Mouse (Mus musculus) limb, embryonic 11.5 days (tissue): ENCODE results near the gene Ptprk. TPM values are rescaled to one million over a fixed set of nuclear protein-coding genes. Genes with fewer than 3 reads are reported as not detected.

ENCODE experiments used
- ATAC-seq: fragments of 200-750 bp; cut with Nextera tagmentation; 2 replicates; pipeline ENCODE4 v1.8.0; 2017; ENCODE audit warnings: low read depth; ENCODE audit not compliant: insufficient number of reproducible peaks, low FRiP score, low TSS enrichment
- DNase-seq: peaks from one replicate; pipeline ENCODE4 v3.0.0-alpha.2; 2015; ENCODE audit warnings: low spot score
- H3K27ac ChIP-seq: fragments of 300-500 bp; sonication (generic); replicated peaks from 2 replicates; pipeline ENCODE4 v1.5.1; 2014; ENCODE audit warnings: low read depth, mild to moderate bottlenecking, low read length
- H3K27me3 ChIP-seq: fragments of 300-500 bp; sonication (generic); 2 replicates; pipeline ENCODE4 v1.6.1; 2014; ENCODE audit warnings: mild to moderate bottlenecking, low read length, mixed read lengths; ENCODE audit not compliant: control insufficient read depth, insufficient read depth
- H3K36me3 ChIP-seq: fragments of 300-500 bp; sonication (generic); 2 replicates; pipeline ENCODE4 v1.6.1; 2014; ENCODE audit warnings: mild to moderate bottlenecking, low read length, moderate library complexity, mixed read lengths; ENCODE audit not compliant: control insufficient read depth, insufficient read depth
- H3K4me1 ChIP-seq: fragments of 300-500 bp; sonication (generic); 2 replicates; pipeline ENCODE4 v1.6.1; 2014; ENCODE audit warnings: low read length, mixed read lengths; ENCODE audit not compliant: control insufficient read depth, insufficient read depth
- H3K4me2 ChIP-seq: fragments of 300-500 bp; sonication (generic); 2 replicates; pipeline ENCODE4 v1.6.1; 2014; ENCODE audit warnings: low read depth, mild to moderate bottlenecking, moderate library complexity; ENCODE audit not compliant: severe bottlenecking
- H3K4me3 ChIP-seq: fragments of 300-500 bp; sonication (generic); 2 replicates; pipeline ENCODE4 v1.5.1; 2014; ENCODE audit warnings: low read depth, low read length
- H3K9ac ChIP-seq: fragments of 300-500 bp; sonication (generic); 2 replicates; pipeline ENCODE4 v1.6.1; 2014; ENCODE audit warnings: mild to moderate bottlenecking, low read length
- H3K9me3 ChIP-seq: fragments of 300-500 bp; sonication (generic); 2 replicates; pipeline ENCODE4 v1.6.1; 2016; ENCODE audit warnings: low read length; ENCODE audit not compliant: control insufficient read depth
- WGBS: fragments of 180-500 bp; shearing (Covaris S2); extraction: QIAGEN DNeasy Blood & Tissue Kit; methylation state at CpG from one replicate; pipeline ENCODE4 v1.1.7; 2014; 5-methylcytosine and 5-hydroxymethylcytosine counted together
- polyA plus RNA-seq: library from polyadenylated mRNA; unstranded; fragments of >200 nt; fragmentation: Nextera tagmentation; extraction: Ambion mirVana; gene quantifications from 2 replicates; pipeline ENCODE4 v1.2.1, GENCODE M21; 2014

Ptprk gene
- polyA plus RNA-seq, 1 experiment from 2014 or later: 38.4 TPM

- 51% methylated on average over 20 of the region's 20 CpGs for WGBS
- DNase-seq (peak; percentile 38), ATAC-seq (0 out of 2 replicates have a peak, but pooled peaks have one; percentile 70)
- H3K4me2 ChIP-seq: 0 out of 2 replicates have a peak overlapping the region, but pooled peaks have one; percentile 16
- no peak overlapping the region for H3K9ac ChIP-seq
- no peaks in the 10 kb centered on the region for H3K36me3 ChIP-seq
- no peaks in the 10 kb centered on the region for H3K9me3 ChIP-seq
- peaks cover 5% of the 10 kb centered on the region; the same call in 1 of the 2 replicates for H3K4me1 ChIP-seq
- no peak overlapping the region for H3K4me3 ChIP-seq
- no peak overlapping the region for H3K27ac ChIP-seq
- no peaks in the 10 kb centered on the region for H3K27me3 ChIP-seq
These were observed 81.4 kb downstream of the Ptprk start for GRCm38 (mm10) chr10:28155688-28156685.

- no peak for DNase-seq
- 90% methylated on average over 4 of the region's 4 CpGs for WGBS
- no peak overlapping the region for H3K9ac ChIP-seq
- H3K27ac ChIP-seq: no peak overlapping the region
- H3K4me3 ChIP-seq: no peak overlapping the region
- H3K36me3 ChIP-seq: no peaks in the 10 kb centered on the region
- no peak for ATAC-seq
- no peak overlapping the region for H3K4me2 ChIP-seq
- no peaks in the 10 kb centered on the region for H3K9me3 ChIP-seq
- peaks cover 5% of the 10 kb centered on the region; the same call in 1 of the 2 replicates for H3K4me1 ChIP-seq
- no peaks in the 10 kb centered on the region for H3K27me3 ChIP-seq
These were observed 85.1 kb downstream of the Ptprk start for GRCm38 (mm10) chr10:28159716-28160115.

GRCm38 (mm10) chr10:28161306-28161705 is 86.7 kb downstream of the Ptprk start:
- Histone ChIP-seq H3K4me1 (no peaks in the 10 kb centered on the region), H3K27me3 (no peaks in the 10 kb centered on the region), H3K9ac (no peak overlapping the region), H3K4me3 (no peak overlapping the region), H3K36me3 (no peaks in the 10 kb centered on the region), H3K4me2 (no peak overlapping the region), H3K27ac (no peak overlapping the region), H3K9me3 (no peaks in the 10 kb centered on the region)
- ATAC-seq (no peak), DNase-seq (no peak)

- H3K4me2 ChIP-seq: no peak overlapping the region
- no peak overlapping the region for H3K9ac ChIP-seq
- H3K36me3 ChIP-seq: no peaks in the 10 kb centered on the region
- no peak overlapping the region for H3K27ac ChIP-seq
- H3K9me3 ChIP-seq: no peaks in the 10 kb centered on the region
- ATAC-seq (no peak), DNase-seq (no peak)
- H3K4me1 ChIP-seq: no peaks in the 10 kb centered on the region
- no peaks in the 10 kb centered on the region for H3K27me3 ChIP-seq
- no peak overlapping the region for H3K4me3 ChIP-seq
These were observed 89.6 kb downstream of the Ptprk start for GRCm38 (mm10) chr10:28164250-28164649.

- H3K36me3 ChIP-seq: no peaks in the 10 kb centered on the region
- H3K4me1 ChIP-seq: no peaks in the 10 kb centered on the region
- H3K9me3 ChIP-seq: no peaks in the 10 kb centered on the region
- ATAC-seq (no peak), DNase-seq (no peak)
- H3K27me3 ChIP-seq: no peaks in the 10 kb centered on the region
- no peak overlapping the region for H3K4me3 ChIP-seq
- H3K9ac ChIP-seq: no peak overlapping the region
- H3K4me2 ChIP-seq: no peak overlapping the region
- H3K27ac ChIP-seq: no peak overlapping the region
These were observed 90.1 kb downstream of the Ptprk start for GRCm38 (mm10) chr10:28164746-28165145.

GRCm38 (mm10) chr10:28166610-28167009 is 92.0 kb downstream of the Ptprk start:
- Histone ChIP-seq H3K4me1 (no peaks in the 10 kb centered on the region), H3K9me3 (no peaks in the 10 kb centered on the region), H3K27me3 (no peaks in the 10 kb centered on the region), H3K9ac (no peak overlapping the region), H3K4me2 (no peak overlapping the region), H3K27ac (no peak overlapping the region), H3K4me3 (no peak overlapping the region), H3K36me3 (no peaks in the 10 kb centered on the region)
- no peak for DNase-seq
- 89% methylated on average over 1 of the region's 1 CpGs for WGBS
- ATAC-seq: no peak

GRCm38 (mm10) chr10:28167097-28167496 is 92.5 kb downstream of the Ptprk start:
- no peak overlapping the region for H3K4me3 ChIP-seq
- no peak overlapping the region for H3K9ac ChIP-seq
- no peaks in the 10 kb centered on the region for H3K27me3 ChIP-seq
- H3K36me3 ChIP-seq: no peaks in the 10 kb centered on the region
- WGBS: 73% methylated on average over 2 of the region's 2 CpGs
- no peak for ATAC-seq
- H3K4me1 ChIP-seq: no peaks in the 10 kb centered on the region
- H3K9me3 ChIP-seq: no peaks in the 10 kb centered on the region
- no peak overlapping the region for H3K4me2 ChIP-seq
- no peak for DNase-seq
- no peak overlapping the region for H3K27ac ChIP-seq

GRCm38 (mm10) chr10:28171196-28171595 is 96.6 kb downstream of the Ptprk start:
- H3K27ac ChIP-seq: no peak overlapping the region
- no peak for ATAC-seq
- H3K4me1 ChIP-seq: no peaks in the 10 kb centered on the region
- WGBS: 96% methylated on average over 1 of the region's 1 CpGs
- H3K4me2 ChIP-seq: no peak overlapping the region
- DNase-seq: no peak
- no peaks in the 10 kb centered on the region for H3K27me3 ChIP-seq
- H3K4me3 ChIP-seq: no peak overlapping the region
- H3K9ac ChIP-seq: no peak overlapping the region
- H3K9me3 ChIP-seq: no peaks in the 10 kb centered on the region
- no peaks in the 10 kb centered on the region for H3K36me3 ChIP-seq
